Mouse (Mus musculus) heart, adult 8-10 months (tissue): Measurements from ENCODE around the gene Erc1. TPM values are rescaled to one million over a fixed set of nuclear protein-coding genes. Genes with fewer than 3 reads are reported as not detected.

Experiments
- DNase-seq: peaks from one replicate; pipeline ENCODE4 v3.0.0; 2022; ENCODE audit warnings: low spot score
- total RNA-seq, 4 experiments: library from RNA; stranded (reverse); gene quantifications; 2 replicates each; pipeline ENCODE4 v1.2.4; 2022

The Erc1 gene
- total RNA-seq, 4 experiments from 2014 or later, result 39.0 to 46.8 (median 41.1) TPM

DNA sequence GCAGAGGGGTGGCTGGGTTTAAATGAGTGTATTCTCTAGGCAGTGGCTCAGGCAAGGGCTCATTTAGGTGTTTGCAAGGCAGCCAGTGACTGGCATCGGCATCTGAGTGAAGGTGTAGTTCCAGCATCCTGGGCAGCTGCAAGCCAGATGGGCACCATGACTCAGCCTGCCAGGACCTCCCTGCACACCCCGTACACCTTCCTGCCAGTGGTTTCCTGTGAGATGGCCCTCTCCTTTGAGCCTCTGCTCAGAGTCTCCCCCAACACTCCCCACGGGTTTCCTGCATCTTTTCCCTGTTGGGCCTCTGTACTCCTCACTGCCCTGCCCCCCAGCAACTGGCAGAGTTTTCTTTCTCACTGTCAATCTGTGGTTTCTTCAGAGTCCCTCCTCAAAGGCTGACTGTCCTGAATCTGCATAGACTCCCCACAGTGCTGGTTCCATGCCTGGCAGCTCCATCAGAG is 326.0 kb downstream of the Erc1 start:
- DNase-seq, result no peak

DNA sequence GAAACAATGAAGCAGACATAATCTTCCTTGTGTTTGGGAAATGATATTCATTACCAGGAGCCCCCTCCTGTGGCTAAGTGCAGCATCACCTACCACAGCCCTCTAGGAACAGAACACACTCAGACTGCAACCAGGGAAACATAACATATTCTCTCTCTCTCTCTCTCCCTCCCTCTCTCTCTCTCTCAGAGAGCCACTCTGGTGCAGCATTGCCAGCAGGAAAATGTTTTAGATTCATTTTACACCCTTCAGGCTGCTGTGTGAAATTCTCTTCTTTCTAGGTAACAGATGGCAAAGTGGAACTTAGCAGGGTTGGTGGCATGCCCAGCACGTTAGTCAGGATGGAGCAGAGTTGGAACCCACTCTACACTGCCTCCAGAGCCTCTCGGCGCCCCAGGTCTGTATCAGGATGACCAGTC is 326.5 kb downstream of the Erc1 start:
- DNase-seq, result no peak

Other genes starting within 250 kb of the Erc1 start
- 10 to 100 TPM in 3 of 4 experiments, 1 to 10 TPM in 1; 8.5 to 11.0 (median 10.2) TPM for gene Rad52, start 54.5 kb upstream of the Erc1 start, total RNA-seq
- gene Wnk1, start 190.5 kb upstream of the Erc1 start, total RNA-seq, result 100 to 1,000 TPM; 363 to 494 (median 444) TPM
- gene Ninj2, start 245.2 kb upstream of the Erc1 start, total RNA-seq, result not detected